Mouse (Mus musculus) small intestine, adult 2 months (tissue): ENCODE results near the gene Olfr965. TPM values are rescaled to one million over a fixed set of nuclear protein-coding genes. Genes with fewer than 3 reads are reported as not detected.
"Not testable (repeated sequence)": the region's sequence is repeated elsewhere in the genome, so short reads cannot be mapped to it uniquely, and the experiment has no call there.

Experiments used
- H3K27ac ChIP-seq: fragments of 200-500 bp; 2 replicates; pipeline ENCODE4 v1.5.1; 2012; ENCODE audit warnings: low read depth, low read length, control low read depth, inconsistent platforms; ENCODE audit not compliant: insufficient read depth
- H3K27me3 ChIP-seq: fragments of 200-500 bp; 2 replicates; pipeline ENCODE4 v1.6.1; 2012; ENCODE audit warnings: mild to moderate bottlenecking, moderate library complexity, low read length, inconsistent platforms; ENCODE audit not compliant: control insufficient read depth, insufficient read depth
- H3K36me3 ChIP-seq: fragments of 200-500 bp; 2 replicates; pipeline ENCODE4 v1.6.1; 2012; ENCODE audit warnings: mild to moderate bottlenecking, low read length, control low read depth, inconsistent platforms; ENCODE audit not compliant: control insufficient read depth, insufficient read depth
- H3K4me1 ChIP-seq: fragments of 200-500 bp; 2 replicates; pipeline ENCODE4 v1.6.1; 2012; ENCODE audit warnings: low read length, inconsistent platforms, mixed read lengths; ENCODE audit not compliant: control insufficient read depth, insufficient read depth, insufficient read length
- H3K4me3 ChIP-seq: fragments of 200-500 bp; 2 replicates; pipeline ENCODE4 v1.5.1; 2012; ENCODE audit warnings: low read depth, mild to moderate bottlenecking, control low read depth, inconsistent platforms, low read length, moderate library complexity
- CTCF ChIP-seq: fragments of 200-500 bp; IDR thresholded peaks from 2 replicates; pipeline ENCODE4 v1.5.1; 2012; ENCODE audit warnings: low read depth, mild to moderate bottlenecking, control low read depth, inconsistent platforms, low read length, moderate library complexity, mixed read lengths; ENCODE audit not compliant: insufficient replicate concordance, insufficient read length; ENCODE audit errors: extremely low read depth
- POLR2A ChIP-seq: fragments of 200-500 bp; IDR thresholded peaks from 2 replicates; pipeline ENCODE4 v1.6.1; 2012; ENCODE audit warnings: low read depth, mild to moderate bottlenecking, control low read depth, inconsistent platforms, low read length, moderate library complexity
- WGBS: fragments of 180-500 bp; shearing (Covaris S2); methylation state at CpG from one replicate; pipeline ENCODE4 v1.1.7; 2018; 5-methylcytosine and 5-hydroxymethylcytosine counted together
- polyA plus RNA-seq: library from polyadenylated mRNA; depleted of rRNA; stranded (reverse); fragments of >200 nt; gene quantifications from 2 replicates; pipeline ENCODE4 v1.2.3, GENCODE M21; 2012; rRNA removed

The Olfr965 gene
- not detected in 2 replicates for polyA plus RNA-seq

GRCm38 (mm10) chr9:39711053-39711452 lies at the start of gene Olfr965:
Gene Olfr965 (plus strand): TSS chr9:39711353.
- Histone ChIP-seq H3K27me3 (no peaks in the 10 kb centered on the region), H3K36me3 (no peaks in the 10 kb centered on the region), H3K4me1 (no peaks in the 10 kb centered on the region), H3K27ac (no peak within 1 kb of the TSS), H3K4me3 (no peak within 1 kb of the TSS)
- TF ChIP-seq POLR2A: no peak
- TF ChIP-seq CTCF: no peak

DNA sequence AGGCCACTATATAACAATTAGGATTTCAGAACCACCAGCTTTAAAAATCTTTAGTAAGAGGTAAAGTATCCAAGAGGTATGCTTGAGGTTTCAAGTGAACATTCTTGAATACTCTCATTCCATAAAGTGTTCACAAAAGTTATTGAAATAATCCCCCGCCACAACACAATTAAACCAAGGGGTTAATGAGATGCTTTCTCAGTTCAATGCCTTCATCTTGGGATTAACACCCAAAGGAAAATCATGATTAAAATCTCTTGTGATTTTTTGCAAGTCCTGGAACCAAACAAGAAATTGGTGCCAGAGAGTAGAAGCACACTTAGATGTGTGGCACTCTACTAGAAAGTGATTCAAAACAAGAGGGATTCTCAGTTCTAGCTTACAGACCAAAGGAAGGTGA lies 44.2 kb upstream of the Olfr965 start, which contains the start of gene Olfr963:
Olfr963 (plus strand) TSS at position 301 of the 400 bp plus-strand sequence.
- TF ChIP-seq POLR2A: no peak
- Histone ChIP-seq H3K4me3 (no peak within 1 kb of the TSS), H3K27ac (no peak within 1 kb of the TSS), H3K27me3 (no peaks in the 10 kb centered on the region), H3K36me3 (no peaks in the 10 kb centered on the region), H3K4me1 (no peaks in the 10 kb centered on the region)
- WGBS: 87% methylated on average over 1 of the region's 1 CpGs

DNA sequence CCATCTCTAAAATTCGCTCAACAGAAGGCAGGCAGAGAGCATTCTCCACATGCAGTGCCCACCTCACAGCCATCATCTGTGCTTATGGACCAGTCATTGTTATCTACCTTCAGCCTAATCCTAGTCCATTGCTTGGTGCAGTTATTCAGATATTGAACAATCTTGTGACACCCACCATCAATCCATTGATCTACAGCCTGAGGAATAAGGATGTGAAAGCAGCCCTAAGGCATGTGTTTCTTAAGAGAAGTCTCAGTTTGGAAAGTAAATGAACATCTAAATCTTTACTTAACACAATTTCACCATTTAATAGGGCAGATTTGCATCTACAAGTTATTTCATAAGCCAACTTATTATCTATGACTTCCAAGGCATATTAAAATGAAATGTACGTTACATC lies 41.4 kb upstream of the Olfr965 start:
- no peaks in the 10 kb centered on the region for H3K4me1 ChIP-seq
- no peak overlapping the region for H3K27ac ChIP-seq
- H3K4me3 ChIP-seq: no peak overlapping the region
- H3K27me3 ChIP-seq: no peaks in the 10 kb centered on the region
- WGBS: 68% methylated on average over 2 of the region's 2 CpGs
- no peaks in the 10 kb centered on the region for H3K36me3 ChIP-seq
- TF ChIP-seq CTCF (no peak), POLR2A (no peak)

DNA sequence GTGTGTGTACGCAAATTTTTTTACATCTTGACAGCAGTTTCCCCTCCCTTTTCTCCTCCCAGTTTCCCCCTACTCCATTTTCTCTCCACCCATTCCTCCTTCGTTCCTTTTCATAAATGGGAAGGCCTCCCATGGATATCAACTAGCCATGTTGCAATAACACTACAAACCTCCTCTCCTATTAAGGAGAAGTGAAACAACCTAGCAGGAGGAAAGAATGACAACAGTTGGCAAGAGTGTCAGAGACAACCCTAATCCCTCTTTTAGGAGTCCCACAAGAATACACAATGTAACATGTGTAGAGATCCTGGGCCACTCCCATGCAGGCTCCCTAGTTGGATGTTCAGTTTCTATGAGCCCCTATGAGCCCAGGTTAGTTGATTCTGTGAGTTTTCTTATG lies 36.3 kb upstream of the Olfr965 start:
- no peak overlapping the region for H3K4me3 ChIP-seq
- H3K27ac ChIP-seq: no peak overlapping the region
- TF ChIP-seq POLR2A: no peak
- no peak for TF ChIP-seq CTCF
- no peaks in the 10 kb centered on the region for H3K36me3 ChIP-seq
- WGBS: 76% methylated on average over 2 of the region's 2 CpGs
- H3K27me3 ChIP-seq: no peaks in the 10 kb centered on the region
- no peaks in the 10 kb centered on the region for H3K4me1 ChIP-seq

DNA sequence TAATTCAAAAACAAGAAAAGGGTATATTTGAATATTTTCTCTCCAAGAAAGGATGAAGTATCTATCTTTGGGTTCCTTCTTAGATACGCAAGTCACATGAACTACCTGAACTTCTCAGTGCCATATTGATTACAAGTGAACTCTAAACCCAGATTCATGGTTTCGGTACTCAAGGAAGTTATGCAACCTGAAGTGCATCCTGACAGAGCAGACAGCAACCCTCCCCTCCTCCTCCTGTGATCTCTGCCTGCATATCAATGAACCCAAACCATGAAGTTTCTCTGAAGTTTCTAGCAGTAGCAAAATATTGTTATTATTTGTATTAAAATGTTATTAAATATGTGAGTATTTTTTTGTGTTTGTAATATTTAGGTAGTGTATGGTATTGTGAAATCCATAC lies 32.6 kb upstream of the Olfr965 start:
- TF ChIP-seq POLR2A: no peak
- TF ChIP-seq CTCF: no peak
- H3K27ac ChIP-seq: no peak overlapping the region
- no peaks in the 10 kb centered on the region for H3K4me1 ChIP-seq
- no peaks in the 10 kb centered on the region for H3K27me3 ChIP-seq
- H3K4me3 ChIP-seq: no peak overlapping the region
- 83% methylated on average over 2 of the region's 2 CpGs for WGBS
- H3K36me3 ChIP-seq: no peaks in the 10 kb centered on the region

- Histone ChIP-seq H3K4me3 (no peak overlapping the region), H3K27ac (no peak overlapping the region), H3K36me3 (no peaks in the 10 kb centered on the region), H3K27me3 (no peaks in the 10 kb centered on the region), H3K4me1 (no peaks in the 10 kb centered on the region)
- TF ChIP-seq CTCF (no peak), POLR2A (no peak)
- 50% methylated on average over 2 of the region's 2 CpGs for WGBS
These were observed 31.9 kb upstream of the Olfr965 start for GRCm38 (mm10) chr9:39679280-39679679.

- H3K36me3 ChIP-seq, H3K4me1 ChIP-seq, H3K27me3 ChIP-seq, H3K27ac ChIP-seq, H3K4me3 ChIP-seq: not testable (repeated sequence)
- WGBS: 84% methylated on average over 8 of the region's 8 CpGs
These were observed 10.0 kb upstream of the Olfr965 start for GRCm38 (mm10) chr9:39701123-39701522.

DNA sequence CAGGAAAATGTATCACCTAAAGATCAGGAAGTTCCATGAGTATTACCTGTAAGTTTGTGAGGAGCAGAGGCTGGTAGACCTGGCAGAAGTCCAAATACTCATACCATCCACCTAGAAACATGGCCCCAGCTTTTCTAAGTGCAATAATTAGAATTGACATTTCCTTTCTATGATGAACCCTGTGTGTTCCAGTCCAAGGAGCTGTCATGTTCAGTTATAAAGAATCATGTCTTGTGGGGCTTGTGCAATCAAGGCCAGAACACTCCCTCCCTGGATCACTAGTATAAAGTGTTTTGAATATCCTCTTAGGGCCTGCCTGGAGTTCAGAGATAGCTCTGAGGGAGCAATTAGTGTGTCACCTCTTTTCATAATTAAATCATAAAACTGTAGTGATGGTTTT lies 4.1 kb upstream of the Olfr965 start, which contains the start of gene Olfr149:
Olfr149 (minus strand) TSS at position 101 of the 400 bp plus-strand sequence.
- H3K27ac ChIP-seq: no peak within 1 kb of the TSS
- H3K4me1 ChIP-seq: no peaks in the 10 kb centered on the region
- no peak for TF ChIP-seq CTCF
- no peak for TF ChIP-seq POLR2A
- H3K36me3 ChIP-seq: no peaks in the 10 kb centered on the region
- no peaks in the 10 kb centered on the region for H3K27me3 ChIP-seq
- H3K4me3 ChIP-seq: no peak within 1 kb of the TSS
